Mouse (Mus musculus) limb, embryonic 13.5 days (tissue): ENCODE results near the gene Bcl2l11. TPM values are rescaled to one million over a fixed set of nuclear protein-coding genes. Genes with fewer than 3 reads are reported as not detected.
"Not testable (repeated sequence)": the region's sequence is repeated elsewhere in the genome, so short reads cannot be mapped to it uniquely, and the experiment has no call there.

ENCODE experiments used
- ATAC-seq: fragments of 200-750 bp; cut with Nextera tagmentation; 2 replicates; pipeline ENCODE4 v1.8.0; 2017; ENCODE audit warnings: low read depth, moderate number of reproducible peaks, moderate TSS enrichment; ENCODE audit not compliant: low FRiP score
- H3K27ac ChIP-seq: fragments of 300-500 bp; sonication (generic); 2 replicates; pipeline ENCODE4 v1.5.1; 2015; ENCODE audit warnings: inconsistent platforms, mild to moderate bottlenecking, moderate library complexity
- H3K27me3 ChIP-seq: fragments of 300-500 bp; sonication (generic); 2 replicates; pipeline ENCODE4 v1.6.1; 2015; ENCODE audit warnings: mild to moderate bottlenecking, inconsistent platforms
- H3K36me3 ChIP-seq: fragments of 300-500 bp; sonication (generic); 2 replicates; pipeline ENCODE4 v1.6.1; 2015; ENCODE audit warnings: inconsistent platforms, mild to moderate bottlenecking, moderate library complexity
- H3K4me1 ChIP-seq: fragments of 300-500 bp; sonication (generic); 2 replicates; pipeline ENCODE4 v1.6.1; 2015; ENCODE audit warnings: inconsistent platforms
- H3K4me2 ChIP-seq: fragments of 300-500 bp; sonication (generic); replicated peaks from 2 replicates; pipeline ENCODE4 v1.6.1; 2015; ENCODE audit warnings: inconsistent platforms, mild to moderate bottlenecking, moderate library complexity
- H3K4me3 ChIP-seq: fragments of 300-500 bp; sonication (generic); 2 replicates; pipeline ENCODE4 v1.5.1; 2015; ENCODE audit warnings: moderate library complexity, mild to moderate bottlenecking, inconsistent platforms
- H3K9ac ChIP-seq: fragments of 300-500 bp; sonication (generic); 2 replicates; pipeline ENCODE4 v1.6.1; 2015; ENCODE audit warnings: mild to moderate bottlenecking, inconsistent platforms
- H3K9me3 ChIP-seq: fragments of 300-500 bp; sonication (generic); 2 replicates; pipeline ENCODE4 v1.6.1; 2016; ENCODE audit warnings: inconsistent platforms
- WGBS: fragments of 180-500 bp; shearing (Covaris S2); methylation state at CpG from one replicate; pipeline ENCODE4 v1.1.7; 2015; 5-methylcytosine and 5-hydroxymethylcytosine counted together
- polyA plus RNA-seq: library from polyadenylated mRNA; unstranded; fragments of >200 nt; fragmentation: Nextera tagmentation; extraction: Ambion mirVana; gene quantifications from 2 replicates; pipeline ENCODE4 v1.2.1, GENCODE M21; 2015

Bcl2l11 gene
- polyA plus RNA-seq, 1 experiment from 2014 or later = 27.8 TPM

DNA sequence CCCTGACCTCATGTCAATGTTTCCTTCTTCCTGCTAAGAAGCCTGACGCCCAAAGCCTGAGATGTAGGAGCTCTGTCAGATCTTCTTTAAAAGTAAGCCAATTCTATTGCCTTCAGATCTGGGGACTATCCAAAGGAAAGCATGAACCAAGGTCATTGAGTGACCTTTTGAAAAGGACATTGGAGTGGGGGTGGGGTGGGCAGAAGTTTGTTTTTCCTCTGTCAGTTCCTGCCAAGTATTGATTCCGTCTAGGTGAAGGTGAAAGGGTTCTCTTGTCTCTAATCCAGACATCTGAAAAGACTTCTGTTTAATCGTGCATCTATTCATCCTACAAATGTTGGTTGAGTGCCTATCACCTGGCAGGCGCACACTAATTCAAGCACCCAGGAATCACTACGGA, 43.6 kb downstream of the Bcl2l11 start:
- Histone ChIP-seq H3K27me3 (no peaks in the 10 kb centered on the region), H3K36me3 (no peaks in the 10 kb centered on the region), H3K9me3 (no peaks in the 10 kb centered on the region), H3K4me2 (no peak overlapping the region), H3K4me3 (no peak overlapping the region), H3K9ac (no peak overlapping the region), H3K27ac (no peak overlapping the region), H3K4me1 (peaks cover 8% of the 10 kb centered on the region; the same call in 1 of the 2 replicates)
- ATAC-seq = no peak
- 89% methylated on average over 5 of the region's 5 CpGs for WGBS

DNA sequence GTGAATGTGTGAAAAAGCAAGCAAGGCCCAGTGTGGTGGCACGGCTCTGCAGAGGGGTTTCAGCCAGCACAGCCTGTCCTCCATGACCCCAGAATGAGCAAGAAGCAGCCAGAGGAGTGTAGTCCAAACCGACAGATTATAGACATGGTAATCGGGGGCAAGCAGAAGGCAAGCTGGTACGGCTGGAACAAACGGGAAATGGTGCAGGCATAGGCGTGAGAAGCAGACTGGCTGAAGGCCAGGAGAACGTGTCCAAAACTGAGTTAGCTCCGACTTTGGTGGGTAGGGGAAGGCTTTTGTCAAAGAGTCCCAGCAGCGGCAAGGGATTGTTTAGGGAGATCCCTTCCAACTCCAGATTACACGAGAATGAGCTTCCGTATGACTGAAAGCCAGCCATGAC, 44.1 kb downstream of the Bcl2l11 start:
- WGBS = 82% methylated on average over 11 of the region's 11 CpGs
- H3K27me3 ChIP-seq = no peaks in the 10 kb centered on the region
- H3K9ac ChIP-seq = no peak overlapping the region
- H3K4me2 ChIP-seq = no peak overlapping the region
- no peak overlapping the region for H3K27ac ChIP-seq
- H3K4me1 ChIP-seq = peaks cover 8% of the 10 kb centered on the region; the same call in 1 of the 2 replicates
- H3K9me3 ChIP-seq = no peaks in the 10 kb centered on the region
- no peak for ATAC-seq
- H3K36me3 ChIP-seq = no peaks in the 10 kb centered on the region
- no peak overlapping the region for H3K4me3 ChIP-seq

DNA sequence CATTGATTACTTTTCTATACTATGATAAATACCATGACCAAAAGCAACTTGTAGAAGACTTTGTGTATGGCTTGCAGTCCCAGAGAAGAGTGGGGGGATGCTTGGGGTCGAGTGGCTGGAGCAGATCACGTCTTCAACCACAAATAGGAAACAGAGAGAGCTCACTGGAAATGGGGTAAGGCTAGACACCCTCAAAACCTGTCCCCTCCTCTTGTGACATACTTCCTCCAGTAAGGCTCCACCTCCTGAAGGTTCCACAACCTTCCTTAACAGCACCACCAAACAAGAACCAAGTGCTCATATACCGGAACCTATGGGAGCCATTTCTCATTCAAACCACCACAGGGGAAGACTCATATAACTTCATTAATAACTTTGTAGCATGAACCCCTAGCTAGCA, 44.8 kb downstream of the Bcl2l11 start:
- no peak for ATAC-seq
- no peak overlapping the region for H3K4me2 ChIP-seq
- no peaks in the 10 kb centered on the region for H3K9me3 ChIP-seq
- H3K27me3 ChIP-seq = no peaks in the 10 kb centered on the region
- H3K4me1 ChIP-seq = peaks cover 8% of the 10 kb centered on the region; the same call in 1 of the 2 replicates
- no peak overlapping the region for H3K27ac ChIP-seq
- 82% methylated on average over 3 of the region's 3 CpGs for WGBS
- no peak overlapping the region for H3K4me3 ChIP-seq
- no peak overlapping the region for H3K9ac ChIP-seq
- no peaks in the 10 kb centered on the region for H3K36me3 ChIP-seq

DNA sequence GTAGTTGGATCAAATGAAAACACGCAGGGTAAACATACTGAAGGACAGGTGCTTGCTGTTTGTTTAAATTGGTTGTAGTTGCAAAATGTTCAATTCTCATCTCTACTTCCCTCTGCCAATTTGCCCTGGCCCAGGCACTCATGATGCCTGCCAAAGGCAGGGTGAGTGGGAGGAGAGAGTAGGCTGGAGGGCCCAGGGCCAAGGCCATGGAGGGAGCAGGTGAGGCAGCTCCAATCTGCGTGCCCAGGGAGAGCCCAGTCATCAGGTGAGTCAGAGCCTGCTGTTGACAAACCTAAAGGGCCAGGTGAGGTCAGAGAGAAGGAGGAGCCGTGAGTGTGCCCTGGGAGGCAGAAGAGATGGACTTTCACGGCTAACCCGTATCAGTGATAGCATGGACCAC, 46.4 kb downstream of the Bcl2l11 start:
- Histone ChIP-seq H3K9me3 (no peaks in the 10 kb centered on the region), H3K27me3 (no peaks in the 10 kb centered on the region), H3K36me3 (no peaks in the 10 kb centered on the region), H3K27ac (no peak overlapping the region), H3K4me2 (no peak overlapping the region), H3K4me1 (peaks cover 10% of the 10 kb centered on the region), H3K4me3 (no peak overlapping the region), H3K9ac (no peak overlapping the region)
- no peak for ATAC-seq
- 91% methylated on average over 5 of the region's 5 CpGs for WGBS

DNA sequence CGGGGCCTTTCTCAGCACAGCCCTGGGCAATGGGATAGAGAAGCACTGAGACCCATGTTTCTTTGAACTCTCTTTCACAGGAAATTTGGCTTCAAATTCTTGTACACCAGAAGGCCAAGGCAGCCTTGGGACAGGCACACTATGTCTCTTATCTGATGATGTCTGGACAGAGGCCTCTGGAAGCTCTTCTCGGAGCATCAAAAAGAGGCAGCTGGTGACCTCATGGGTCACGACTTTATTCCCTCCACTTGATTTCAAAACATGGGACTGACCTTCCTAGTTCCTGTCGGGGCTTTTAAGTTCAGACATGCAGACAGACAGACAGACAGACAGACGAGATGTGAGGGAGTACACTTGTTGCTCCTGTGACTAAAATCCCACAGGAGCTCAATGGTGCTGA, 48.3 kb downstream of the Bcl2l11 start:
- 51% methylated on average over 5 of the region's 5 CpGs for WGBS
- no peak overlapping the region for H3K9ac ChIP-seq
- H3K9me3 ChIP-seq = no peaks in the 10 kb centered on the region
- H3K4me2 ChIP-seq = no peak overlapping the region
- H3K36me3 ChIP-seq = no peaks in the 10 kb centered on the region
- no peak for ATAC-seq
- no peak overlapping the region for H3K4me3 ChIP-seq
- no peaks in the 10 kb centered on the region for H3K27me3 ChIP-seq
- no peak overlapping the region for H3K27ac ChIP-seq
- H3K4me1 ChIP-seq = peaks cover 12% of the 10 kb centered on the region

DNA sequence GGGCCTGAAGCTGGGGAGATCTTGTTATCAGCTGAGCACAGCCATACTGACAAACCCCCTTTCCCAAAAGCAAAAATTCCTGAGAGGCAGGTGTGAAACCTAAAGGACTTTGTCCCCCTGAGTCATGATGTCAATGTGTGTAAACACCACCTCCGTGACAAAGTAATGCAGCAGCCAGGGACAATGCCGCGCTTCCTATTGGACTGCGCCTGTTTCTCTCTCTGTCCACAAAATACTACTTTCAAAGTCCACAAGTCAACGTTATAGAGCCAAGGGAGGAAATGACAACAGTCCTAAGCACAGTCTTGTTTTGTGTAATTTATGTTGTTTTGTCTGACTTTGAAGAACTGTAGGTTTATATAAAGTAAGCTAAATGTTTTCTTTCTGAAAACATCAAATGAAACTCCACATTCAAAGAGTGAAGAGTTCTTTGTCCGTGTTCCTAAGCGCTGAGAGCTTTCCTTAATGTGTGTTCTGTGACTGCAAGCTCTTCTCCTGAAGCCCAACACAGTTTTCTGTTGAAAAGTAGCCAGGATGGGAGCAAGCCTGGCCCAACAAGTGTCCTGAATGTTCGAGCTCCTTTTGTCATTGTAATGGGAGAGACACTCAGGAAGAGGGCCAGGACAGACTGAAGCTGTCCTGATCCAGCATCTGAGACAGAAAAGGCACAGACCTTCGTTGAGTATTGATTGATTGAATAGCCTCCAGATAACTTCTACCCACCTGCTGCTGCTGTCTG, 48.9 kb downstream of the Bcl2l11 start:
- no peak for ATAC-seq

DNA sequence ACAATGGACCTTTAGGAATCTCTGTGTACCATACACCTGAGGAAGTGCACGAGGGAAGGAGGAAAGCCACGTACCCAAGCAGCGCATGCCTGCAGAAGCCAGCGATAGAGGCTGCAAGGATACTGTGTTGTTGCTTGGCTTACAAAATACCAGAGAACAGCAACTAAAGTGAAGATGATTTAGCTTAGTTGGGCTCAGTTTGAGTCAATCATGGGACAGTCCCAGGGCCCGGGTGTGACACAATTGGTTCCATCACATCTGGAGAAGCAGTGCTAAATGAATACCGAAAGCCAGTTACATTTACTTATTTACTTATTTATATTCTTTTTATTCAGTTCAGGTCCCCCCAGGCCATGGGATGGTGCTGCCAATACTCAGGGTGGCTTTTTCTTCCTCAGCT, 49.8 kb downstream of the Bcl2l11 start:
- Histone ChIP-seq H3K27ac (no peak overlapping the region), H3K9ac (no peak overlapping the region), H3K4me3 (no peak overlapping the region), H3K4me1 (peaks cover 25% of the 10 kb centered on the region), H3K9me3 (no peaks in the 10 kb centered on the region), H3K27me3 (no peaks in the 10 kb centered on the region), H3K4me2 (no peak overlapping the region), H3K36me3 (no peaks in the 10 kb centered on the region)
- 94% methylated on average over 6 of the region's 6 CpGs for WGBS
- ATAC-seq = no peak

More for the DNA sequence above, 48.9 kb downstream of the Bcl2l11 start:
- Histone ChIP-seq H3K4me3 (no peak overlapping the region), H3K36me3 (no peaks in the 10 kb centered on the region), H3K4me2 (no peak overlapping the region), H3K9ac (no peak overlapping the region), H3K4me1 (peaks cover 18% of the 10 kb centered on the region), H3K9me3 (no peaks in the 10 kb centered on the region), H3K27me3 (no peaks in the 10 kb centered on the region), H3K27ac (no peak overlapping the region)
- 68% methylated on average over 9 of the region's 9 CpGs for WGBS

DNA sequence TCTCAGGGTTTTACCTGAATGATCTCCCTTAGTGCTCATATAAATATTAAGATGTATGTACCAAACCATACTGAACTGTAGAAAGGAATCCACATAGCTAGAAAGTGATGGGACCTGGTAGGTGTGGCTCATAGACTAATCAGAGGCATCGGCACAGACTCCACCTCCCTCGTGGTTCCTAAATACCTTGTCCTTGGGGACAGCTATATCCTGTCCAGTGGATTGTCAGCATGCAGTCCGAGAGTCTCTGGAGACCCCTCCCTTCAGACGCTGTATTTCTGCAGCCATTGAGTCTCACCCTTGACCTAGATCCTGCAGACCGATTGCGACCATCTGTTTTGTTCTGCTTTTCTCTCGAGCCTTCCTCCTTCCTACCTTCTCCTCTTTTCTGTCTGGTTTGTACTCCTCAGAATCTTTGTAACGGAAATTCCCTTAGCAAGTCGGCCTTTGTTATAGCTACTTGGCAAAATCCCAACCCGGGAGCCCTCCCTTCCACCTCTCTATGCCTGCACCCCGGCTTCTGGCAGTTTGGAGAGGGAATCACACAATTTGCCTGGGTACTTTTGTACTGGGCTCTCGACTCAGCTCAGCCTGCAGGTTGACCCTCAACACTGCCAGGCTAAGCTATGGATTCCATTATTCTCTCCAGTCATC, 50.7 kb downstream of the Bcl2l11 start:
- no peak overlapping the region for H3K4me3 ChIP-seq
- no peak overlapping the region for H3K4me2 ChIP-seq
- no peaks in the 10 kb centered on the region for H3K9me3 ChIP-seq
- no peaks in the 10 kb centered on the region for H3K36me3 ChIP-seq
- H3K9ac ChIP-seq = no peak overlapping the region
- peak; percentile 29; the same call in 1 of the 2 replicates for ATAC-seq
- peaks cover 25% of the 10 kb centered on the region for H3K4me1 ChIP-seq
- 0 out of 2 replicates have a peak overlapping the region, but pooled peaks have one; percentile 22 for H3K27ac ChIP-seq
- H3K27me3 ChIP-seq = no peaks in the 10 kb centered on the region
- WGBS = 44% methylated on average over 12 of the region's 12 CpGs

DNA sequence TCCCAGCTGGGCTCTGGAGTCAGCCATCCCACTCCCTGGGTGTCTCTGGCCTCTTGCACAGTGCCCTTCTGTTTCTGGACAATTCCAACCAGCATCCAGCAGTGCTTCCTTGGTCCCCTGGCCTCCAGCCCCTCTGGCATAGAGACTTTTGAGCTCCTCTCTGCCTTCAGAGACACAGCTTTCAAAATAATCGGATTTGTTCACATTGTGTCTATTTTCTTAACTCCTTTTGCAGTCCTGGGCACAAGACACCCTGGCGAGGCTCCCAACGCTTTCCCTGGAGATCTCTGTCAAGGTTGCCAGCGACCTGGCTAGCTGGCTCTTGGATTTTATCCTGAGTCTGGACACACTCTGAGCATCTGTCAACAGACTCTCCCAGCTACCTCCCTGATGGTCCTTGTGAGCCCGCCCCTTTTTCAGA, 51.4 kb downstream of the Bcl2l11 start:
- peaks cover 25% of the 10 kb centered on the region for H3K4me1 ChIP-seq
- H3K36me3 ChIP-seq = no peaks in the 10 kb centered on the region
- no peaks in the 10 kb centered on the region for H3K27me3 ChIP-seq
- no peak overlapping the region for H3K27ac ChIP-seq
- H3K4me2 ChIP-seq = no peak overlapping the region
- WGBS = 67% methylated on average over 5 of the region's 5 CpGs
- H3K4me3 ChIP-seq = no peak overlapping the region
- H3K9ac ChIP-seq = no peak overlapping the region
- ATAC-seq = no peak
- H3K9me3 ChIP-seq = no peaks in the 10 kb centered on the region

DNA sequence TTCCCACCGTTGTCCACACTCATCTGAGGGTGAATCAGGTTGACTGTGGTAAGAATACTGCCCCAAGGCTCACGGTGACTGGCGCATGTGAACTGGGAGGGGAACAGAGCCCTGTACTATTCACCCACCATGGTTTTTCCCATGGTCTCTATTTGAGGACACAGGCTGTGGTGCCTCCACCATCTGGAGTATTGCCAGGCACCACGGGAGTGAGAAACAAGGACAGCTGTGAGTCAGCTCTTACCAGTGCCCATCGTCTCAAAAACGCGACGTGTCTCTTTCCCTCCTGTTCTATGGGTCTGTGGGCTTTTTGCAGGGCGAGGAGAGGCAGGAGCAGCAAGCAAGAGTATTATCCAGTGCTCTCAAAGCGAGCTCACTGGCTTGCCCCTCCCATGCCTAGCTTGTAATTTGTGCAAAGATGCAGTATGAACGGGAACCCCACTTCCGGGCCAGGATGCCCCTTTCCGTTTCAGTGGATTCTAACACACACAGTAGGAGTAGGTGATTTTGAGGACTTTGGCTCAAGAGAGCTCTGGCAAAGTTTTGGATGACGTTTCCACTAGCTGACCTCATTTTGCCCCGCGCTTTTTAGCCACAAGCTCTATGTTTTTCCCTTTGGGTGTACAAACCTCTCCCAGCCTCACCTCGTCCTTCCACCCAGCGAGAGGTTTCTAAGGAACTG, 53.4 kb downstream of the Bcl2l11 start:
- H3K9me3 ChIP-seq = no peaks in the 10 kb centered on the region
- no peak overlapping the region for H3K27ac ChIP-seq
- H3K36me3 ChIP-seq = no peaks in the 10 kb centered on the region
- H3K9ac ChIP-seq = no peak overlapping the region; the same call in 1 of the 2 replicates
- no peaks in the 10 kb centered on the region for H3K27me3 ChIP-seq
- H3K4me1 ChIP-seq = peaks cover 25% of the 10 kb centered on the region
- H3K4me2 ChIP-seq = no peak overlapping the region
- ATAC-seq = no peak
- WGBS = 53% methylated on average over 18 of the region's 18 CpGs
- H3K4me3 ChIP-seq = no peak overlapping the region

DNA sequence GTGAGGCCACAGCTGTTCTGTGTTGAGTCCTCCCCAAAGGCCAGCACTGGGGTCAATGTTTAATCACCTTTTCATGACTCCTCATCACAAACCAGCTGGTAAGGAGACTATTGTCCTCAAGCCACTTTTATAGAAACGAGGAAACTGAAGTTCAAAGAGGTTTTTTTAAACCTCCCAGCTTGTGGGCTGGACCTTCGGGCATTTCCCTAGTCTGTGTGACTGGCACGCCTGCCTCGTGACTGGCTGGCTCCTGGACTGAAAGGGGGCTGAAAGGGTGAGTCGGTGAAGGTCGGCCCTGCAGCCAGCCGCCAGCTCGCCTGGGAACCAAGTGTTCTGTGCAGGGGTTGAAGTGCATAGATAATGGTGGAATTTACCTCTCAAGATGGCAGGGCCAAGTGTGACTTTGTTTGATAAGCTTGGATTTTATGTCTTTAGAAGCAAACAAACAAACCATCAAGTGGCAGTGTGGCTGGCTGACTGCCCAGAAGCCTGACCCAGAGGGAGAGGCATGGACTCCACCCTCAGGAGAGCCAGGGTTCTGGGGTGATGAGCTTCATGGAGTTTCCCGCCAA, 54.1 kb downstream of the Bcl2l11 start:
- Histone ChIP-seq H3K27ac (no peak overlapping the region), H3K4me1 (peaks cover 25% of the 10 kb centered on the region), H3K27me3 (no peaks in the 10 kb centered on the region), H3K4me2 (no peak overlapping the region), H3K4me3 (no peak overlapping the region), H3K9me3 (no peaks in the 10 kb centered on the region), H3K36me3 (no peaks in the 10 kb centered on the region), H3K9ac (no peak overlapping the region; the same call in 1 of the 2 replicates)
- 19% methylated on average over 9 of the region's 9 CpGs for WGBS
- ATAC-seq = no peak

DNA sequence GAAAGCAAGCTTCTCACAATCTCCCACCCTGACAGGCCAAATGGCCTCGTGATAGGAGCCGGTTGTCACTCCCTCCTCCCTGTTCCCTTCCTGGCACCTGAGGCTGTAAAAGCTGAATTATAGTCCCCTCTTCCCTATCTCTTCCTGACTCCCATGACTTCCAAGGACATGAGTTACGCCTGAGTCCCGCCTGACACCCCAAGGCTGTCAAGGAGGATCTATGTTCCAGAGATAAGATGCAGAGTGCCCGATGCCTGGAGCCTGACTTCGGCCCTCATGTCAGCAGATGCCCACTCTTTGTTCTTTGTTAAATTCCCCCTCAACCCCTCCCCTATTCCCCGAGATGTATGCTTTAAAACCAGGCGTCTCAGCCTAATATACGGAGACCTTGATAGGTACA, 56.3 kb downstream of the Bcl2l11 start:
- H3K9ac ChIP-seq, ATAC-seq: not testable (repeated sequence)
- peaks cover 16% of the 10 kb centered on the region for H3K4me1 ChIP-seq

More for the DNA sequence above, 56.3 kb downstream of the Bcl2l11 start:
- not testable (repeated sequence) for H3K27me3 ChIP-seq, H3K4me3 ChIP-seq, H3K9me3 ChIP-seq, H3K36me3 ChIP-seq, H3K27ac ChIP-seq, H3K4me2 ChIP-seq
- 70% methylated on average over 9 of the region's 9 CpGs for WGBS
